Mouse (Mus musculus): ENCODE data around the gene Raet1d.
"Not testable (repeated sequence)": the region's sequence is repeated elsewhere in the genome, so short reads cannot be mapped to it uniquely, and the experiment has no call there.

Gene Raet1d

DNA sequence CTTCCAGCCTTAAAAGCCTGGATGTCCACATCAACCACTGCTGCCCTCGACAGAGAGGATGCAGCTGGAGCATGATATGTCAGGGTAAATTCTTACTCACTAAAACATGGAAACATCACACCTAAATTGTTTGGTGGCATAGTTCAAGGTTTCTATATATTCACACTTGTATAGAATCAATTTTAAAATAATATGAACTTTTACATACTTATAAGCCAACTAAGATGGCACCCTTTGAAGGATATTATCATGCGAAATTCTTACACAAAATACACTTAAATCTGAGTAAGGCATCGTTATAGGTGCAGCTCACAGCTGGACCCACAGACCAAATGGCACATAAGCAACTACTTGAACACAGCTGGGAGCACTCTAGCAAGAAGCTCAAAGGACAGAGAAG, at the start of gene Raet1d:
TSS of gene Raet1d (plus strand) at position 301 of the 400 bp plus-strand sequence.
- in situ Hi-C loops (cut with MboI, MseI), result loop anchor here in 1 of 2 experiments (5.0 kb wide), 1 partner anchor 188 kb away; no protein-coding TSS in a partner anchor

DNA sequence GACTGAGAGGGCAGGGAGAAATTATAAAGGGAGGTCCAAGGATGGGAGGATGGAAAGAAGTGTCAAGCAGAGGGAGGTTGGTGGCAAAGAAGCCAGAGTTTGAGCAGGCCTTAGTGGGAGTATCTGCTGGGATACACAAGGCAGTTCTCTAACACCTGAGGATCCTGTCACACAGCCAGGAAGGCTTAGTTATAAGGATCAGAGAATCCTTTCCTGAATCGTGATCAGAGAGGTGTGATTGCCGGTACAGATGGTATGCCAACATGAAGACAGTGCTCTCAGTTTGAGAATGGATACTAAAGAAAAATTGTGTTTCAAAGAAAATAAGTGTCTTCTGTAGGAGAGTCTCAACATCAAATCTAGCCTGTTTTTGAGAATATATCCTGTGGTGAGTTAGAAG, 37.5 kb upstream of the Raet1d start:
- in situ Hi-C loops (cut with MboI, MseI), result no loop called here

DNA sequence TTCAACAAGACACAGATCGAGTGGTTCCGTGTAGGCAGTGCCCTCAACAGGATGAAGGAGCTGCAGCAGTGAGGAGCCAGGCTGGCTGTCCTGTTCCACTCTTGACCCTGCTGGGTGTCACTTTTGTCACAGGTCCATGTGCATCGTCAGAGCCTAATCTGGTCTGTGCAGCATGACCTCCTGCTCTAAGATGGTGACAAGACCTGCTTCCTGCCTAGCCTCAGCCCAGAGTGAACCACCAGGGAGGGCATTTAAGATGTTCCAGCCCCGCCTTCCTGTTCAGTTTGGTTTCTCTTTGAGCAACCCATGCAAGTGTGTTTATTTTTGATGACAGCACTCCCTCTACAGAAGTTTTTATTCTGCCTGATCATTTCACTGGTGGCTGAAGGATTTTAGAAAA, 14.6 kb upstream of the Raet1d start:
- in situ Hi-C loops (cut with MboI, MseI), result loop anchor here in 1 of 2 experiments (10.0 kb wide), 1 partner anchor 61 kb away; no protein-coding TSS in a partner anchor

DNA sequence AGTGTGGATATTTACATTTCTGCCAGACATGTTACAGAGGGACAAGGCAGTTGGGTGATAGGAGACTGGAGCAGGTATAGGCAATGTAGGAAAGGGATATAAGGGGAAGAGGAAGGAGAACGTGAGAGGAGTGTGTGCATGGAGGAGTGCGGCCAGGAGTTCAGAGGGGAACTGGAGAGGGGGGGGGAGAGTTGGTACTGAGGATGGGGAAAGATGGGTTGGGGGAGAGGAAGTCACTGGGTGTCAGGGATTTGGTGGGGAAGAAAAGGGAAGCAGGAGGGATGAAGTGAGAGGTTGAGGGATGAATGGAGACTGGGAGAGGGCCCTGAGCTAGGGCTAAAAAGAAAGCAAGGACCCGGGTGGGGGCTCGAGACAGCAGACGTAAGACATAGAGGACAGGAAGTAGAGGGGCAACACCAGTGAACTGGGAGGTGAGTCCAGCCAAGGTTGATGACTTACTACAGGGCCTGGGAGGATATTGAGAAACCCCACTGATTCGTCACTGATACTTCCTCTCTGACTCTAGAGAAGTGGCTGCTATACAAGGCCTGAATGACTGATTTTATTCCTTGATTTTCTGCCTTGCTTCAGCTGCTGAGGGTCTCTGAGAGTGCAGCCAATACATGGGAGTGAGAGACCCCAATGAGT, 6.7 kb upstream of the Raet1d start:
- in situ Hi-C loops (cut with MboI, MseI), result not testable (repeated sequence)

DNA sequence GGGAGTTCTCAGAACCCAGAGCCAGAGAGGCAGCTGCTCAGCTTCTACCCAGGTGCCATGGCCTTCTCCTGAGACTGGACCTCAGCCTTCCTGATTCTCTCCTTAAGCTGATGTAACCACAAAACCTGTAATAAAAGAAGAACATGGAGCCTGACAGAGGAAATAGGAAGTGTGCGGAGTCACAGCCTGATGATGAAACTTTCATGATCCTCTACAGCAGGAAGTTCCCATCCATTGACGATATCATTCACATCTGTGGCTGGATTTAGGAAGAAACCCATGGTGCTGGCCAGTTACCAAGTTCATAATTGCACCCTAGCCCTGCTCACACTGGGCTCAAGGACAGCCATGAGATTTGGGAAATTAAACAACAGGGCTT, 6.2 kb upstream of the Raet1d start:
- in situ Hi-C loops (cut with MboI, MseI), result not testable (repeated sequence)

DNA sequence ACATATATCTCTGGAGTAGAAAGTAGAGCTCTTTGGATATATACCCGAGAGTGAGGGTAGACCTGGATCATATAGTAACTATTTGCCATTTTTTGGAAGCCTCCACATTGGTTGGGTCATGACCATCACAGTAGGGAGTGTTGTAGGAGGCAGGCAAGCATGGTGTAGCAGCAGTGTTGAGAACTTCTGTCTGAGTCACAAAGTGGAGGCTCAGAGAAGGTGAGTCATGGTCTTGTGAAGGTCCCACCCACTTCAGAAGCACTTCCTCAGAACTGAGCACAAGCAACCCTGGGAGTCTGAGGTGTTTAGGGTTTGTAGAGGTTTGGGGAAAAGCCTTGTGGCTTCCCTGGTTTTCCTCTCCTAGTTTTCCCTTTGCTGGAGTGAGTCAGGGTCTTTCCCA, 3.0 kb upstream of the Raet1d start:
- in situ Hi-C loops (cut with MboI, MseI), result not testable (repeated sequence)

DNA sequence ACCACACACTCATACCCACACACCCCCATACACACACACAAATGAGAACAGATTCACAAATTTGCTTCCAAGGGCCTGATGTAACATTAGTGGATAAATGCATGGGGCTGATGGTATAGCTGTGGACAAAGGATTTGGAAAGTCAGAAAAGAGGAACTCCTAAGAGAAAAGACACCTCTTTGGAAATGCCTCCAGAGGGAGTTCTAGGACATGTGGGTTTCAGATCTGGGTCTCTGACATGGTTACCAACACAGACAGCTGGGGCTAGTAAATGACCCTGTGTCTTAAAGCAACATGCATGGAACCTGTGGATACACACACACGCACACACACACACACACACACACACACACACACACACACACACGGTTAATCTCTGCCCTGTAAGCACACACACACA, 605 bp downstream of the Raet1d start:
- in situ Hi-C loops (cut with MboI, MseI), result loop anchor here in 1 of 2 experiments (5.0 kb wide), 1 partner anchor 189 kb away; no protein-coding TSS in a partner anchor

DNA sequence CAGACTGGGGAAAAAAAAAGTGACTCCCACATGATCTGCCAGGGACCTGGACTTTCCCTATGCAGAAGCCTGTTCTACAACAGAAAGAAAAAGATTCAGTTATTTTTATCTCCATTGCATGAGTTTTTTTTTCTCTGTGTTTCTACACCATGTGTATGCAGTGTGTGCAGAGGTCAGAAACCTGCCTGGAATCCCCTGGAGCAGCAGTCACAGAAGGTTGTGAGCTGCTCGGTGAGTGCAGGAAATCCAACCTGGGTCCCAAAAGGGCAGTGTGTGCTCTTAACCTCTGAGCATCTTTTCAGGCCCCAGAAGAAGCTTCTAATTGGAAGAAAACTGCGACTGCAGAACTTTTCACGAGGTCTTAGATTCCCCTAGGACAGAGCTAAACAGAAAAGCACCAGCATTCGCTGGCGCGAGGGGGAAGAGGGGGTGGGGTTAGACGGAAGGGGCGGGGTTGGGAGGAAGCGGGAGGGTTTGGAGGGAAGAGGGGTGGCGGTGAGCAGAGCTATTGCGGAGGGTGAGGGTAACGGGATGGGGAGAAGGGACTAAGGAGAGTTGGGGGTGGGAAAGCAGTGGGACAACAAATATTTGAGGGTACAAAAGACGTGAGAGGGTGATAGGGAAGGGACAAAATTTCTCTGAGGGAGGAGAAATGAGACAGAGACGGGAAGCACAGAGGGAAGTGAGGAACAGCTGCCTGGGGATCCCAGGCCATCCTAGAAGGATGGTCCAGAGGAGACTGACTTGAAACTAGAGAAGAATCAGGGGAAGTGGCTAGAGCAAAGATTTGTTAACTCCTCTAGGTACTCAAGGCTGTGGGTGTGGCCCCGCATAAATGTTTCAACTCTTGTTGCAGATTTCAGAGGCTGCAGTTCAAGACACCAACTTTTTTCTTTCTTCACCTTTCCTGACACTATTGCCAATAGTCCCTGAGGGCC, 1.3 kb downstream of the Raet1d start:
- in situ Hi-C loops (cut with MboI, MseI), result loop anchor here in 1 of 2 experiments (5.0 kb wide), 1 partner anchor 189 kb away; no protein-coding TSS in a partner anchor

DNA sequence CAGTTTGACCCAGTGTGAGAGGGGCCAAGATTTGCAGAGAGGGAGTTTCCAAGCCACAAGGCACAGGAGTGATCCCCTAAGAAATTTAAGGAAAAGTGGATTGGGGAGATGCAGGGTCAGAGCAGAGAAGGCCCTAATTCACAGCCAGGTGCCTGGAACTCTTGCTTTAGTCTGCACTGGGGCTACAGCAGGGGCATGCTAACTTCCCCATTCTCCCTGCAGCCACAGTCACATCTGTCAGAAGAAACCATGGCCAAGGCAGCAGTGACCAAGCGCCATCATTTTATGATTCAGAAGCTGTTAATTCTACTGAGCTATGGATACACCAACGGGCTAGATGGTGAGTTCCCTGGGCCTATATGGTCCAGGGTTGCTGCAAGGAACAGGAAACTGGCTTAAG, 2.1 kb downstream of the Raet1d start:
- in situ Hi-C loops (cut with MboI, MseI), result loop anchor here in 1 of 2 experiments (5.0 kb wide), 1 partner anchor 190 kb away; no protein-coding TSS in a partner anchor

DNA sequence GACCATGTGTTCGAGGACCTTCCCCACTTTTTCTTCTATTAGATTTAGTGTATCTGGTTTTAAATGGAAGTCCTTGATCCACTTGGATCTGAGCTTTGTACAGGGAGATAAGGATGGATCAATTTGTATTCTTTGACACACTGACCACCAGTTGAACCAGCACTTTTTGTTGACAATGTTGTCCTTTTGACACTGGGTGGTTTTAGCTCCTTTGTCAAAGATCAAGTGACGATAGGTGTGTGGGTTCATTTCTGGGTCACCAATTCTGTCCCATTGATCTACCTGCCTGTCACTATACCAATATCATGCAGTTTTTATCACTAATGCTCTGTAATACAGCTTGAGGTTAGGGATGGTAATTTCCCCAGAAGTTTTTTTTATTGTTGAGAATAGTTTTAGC, 4.6 kb downstream of the Raet1d start:
- in situ Hi-C loops (cut with MboI, MseI), result loop anchor here in 1 of 2 experiments (5.0 kb wide), 1 partner anchor 193 kb away; no protein-coding TSS in a partner anchor

DNA sequence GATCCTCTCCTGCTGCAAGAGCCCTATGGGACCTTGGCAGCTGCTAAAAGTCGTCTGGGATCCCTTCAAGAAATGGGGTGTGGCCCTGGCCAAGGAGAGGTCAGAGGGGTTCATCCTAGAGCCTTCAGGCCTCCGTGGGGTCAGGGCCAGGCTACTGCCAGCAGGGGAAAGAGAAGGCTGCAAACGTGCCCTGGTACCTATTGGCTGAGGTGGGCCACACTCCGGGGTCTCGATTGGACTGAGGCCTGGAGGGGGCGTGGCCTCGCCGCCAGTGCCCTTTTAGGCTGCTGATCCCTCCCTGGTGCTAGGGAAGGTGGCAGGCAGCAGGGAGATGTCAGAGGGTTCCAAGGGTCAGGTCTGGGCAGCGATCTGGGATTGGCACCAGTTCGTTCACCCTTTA, 20.9 kb downstream of the Raet1d start:
- in situ Hi-C loops (cut with MboI, MseI), result loop anchor here in 1 of 2 experiments (5.0 kb wide), 1 partner anchor 189 kb away; no protein-coding TSS in a partner anchor

DNA sequence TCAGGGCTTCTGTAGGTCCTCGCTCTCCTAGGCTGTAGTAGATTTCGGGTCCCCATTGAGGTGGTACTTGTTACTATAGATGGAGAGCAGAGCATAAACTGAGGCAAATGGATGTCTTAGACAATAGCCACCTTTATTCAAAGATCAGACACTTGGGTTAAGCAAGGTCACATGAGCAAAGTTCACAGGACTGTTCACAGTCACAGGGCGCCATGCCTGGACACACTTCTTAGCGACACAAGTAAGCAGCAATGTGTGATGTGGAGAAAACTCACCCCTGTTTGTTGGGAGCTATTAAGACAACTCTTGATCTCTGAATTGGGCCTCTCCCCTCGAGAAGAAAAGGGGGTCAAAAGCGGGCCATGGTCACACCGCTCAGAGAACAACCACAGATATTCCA, 29.8 kb downstream of the Raet1d start:
- in situ Hi-C loops (cut with MboI, MseI), result not testable (repeated sequence)

DNA sequence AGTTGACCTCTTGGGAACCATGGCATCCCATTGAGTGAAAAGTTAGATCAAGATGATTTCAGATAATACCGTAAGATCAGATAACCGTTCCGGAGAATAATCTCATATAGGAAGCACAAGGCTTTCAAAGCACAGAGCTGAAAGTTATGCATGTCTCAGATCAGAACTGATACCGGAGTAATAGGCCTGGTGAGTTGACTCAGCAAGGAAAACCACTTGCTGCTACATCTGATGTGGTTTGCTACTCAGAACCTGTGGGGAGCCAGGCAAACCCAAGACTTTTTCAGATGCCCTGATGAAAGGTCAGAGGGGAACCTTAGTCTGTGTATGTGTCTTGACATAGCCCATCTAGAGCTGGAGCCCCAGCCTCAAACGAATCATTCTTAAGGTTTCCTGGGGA, 31.3 kb downstream of the Raet1d start:
- in situ Hi-C loops (cut with MboI, MseI), result not testable (repeated sequence)

DNA sequence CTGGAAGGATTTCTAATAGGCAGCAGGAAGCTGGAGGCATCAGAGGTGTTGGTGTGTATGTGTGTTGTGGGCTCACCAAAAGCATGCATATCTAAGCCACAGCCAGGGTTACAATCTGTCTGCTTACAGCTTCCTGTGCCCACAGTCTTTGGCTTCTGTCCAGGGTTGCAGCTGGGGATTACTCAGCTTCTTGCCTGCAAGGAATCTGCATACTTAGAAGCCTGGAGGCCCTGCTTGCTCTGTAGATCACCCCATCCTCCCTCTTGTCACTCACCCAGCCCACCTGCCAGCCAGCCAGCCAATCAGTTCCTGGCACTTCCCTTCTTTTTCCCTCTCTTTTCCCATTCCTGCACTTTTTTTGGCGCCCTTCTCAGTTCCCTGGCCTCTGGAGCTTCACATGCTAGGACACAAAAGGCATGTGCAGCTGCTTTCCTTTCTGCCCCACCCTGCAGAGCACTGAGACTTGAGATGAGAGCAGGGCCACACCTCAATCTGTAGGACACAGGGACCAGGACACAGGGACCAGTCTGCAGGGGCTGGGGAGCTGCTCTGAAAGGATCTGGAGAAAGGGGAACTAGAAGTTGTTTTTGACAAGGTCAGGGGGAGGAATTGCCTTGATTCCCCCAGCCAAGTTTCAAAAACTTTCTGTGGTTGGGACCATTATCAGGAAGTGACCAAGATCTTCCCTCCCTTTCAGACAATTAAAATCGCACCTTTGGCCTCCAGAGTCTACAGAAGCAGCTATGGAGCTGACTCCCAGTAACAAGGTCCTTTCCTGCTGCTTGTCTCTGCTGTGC, 32.9 kb downstream of the Raet1d start:
- in situ Hi-C loops (cut with MboI, MseI), result not testable (repeated sequence)

DNA sequence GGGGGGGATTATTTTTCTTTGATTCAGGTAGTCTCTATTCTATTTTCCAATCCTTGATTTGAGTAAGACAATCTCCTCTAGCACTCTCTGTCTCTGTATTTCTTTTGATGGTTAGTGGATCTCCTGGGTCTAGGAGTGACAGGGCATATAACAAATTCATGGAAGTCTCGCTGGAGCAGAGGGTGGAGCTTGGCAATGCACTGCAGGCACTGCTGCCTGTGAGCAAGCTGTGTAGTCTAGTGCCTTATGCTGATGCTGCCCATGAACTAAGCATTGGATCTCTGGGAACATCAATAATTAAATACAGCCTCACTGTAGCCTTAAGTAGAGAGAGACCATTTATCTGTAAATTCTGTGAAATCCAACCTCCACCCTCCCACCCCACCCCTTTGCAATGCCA, 36.3 kb downstream of the Raet1d start:
- in situ Hi-C loops (cut with MboI, MseI), result not testable (repeated sequence)

DNA sequence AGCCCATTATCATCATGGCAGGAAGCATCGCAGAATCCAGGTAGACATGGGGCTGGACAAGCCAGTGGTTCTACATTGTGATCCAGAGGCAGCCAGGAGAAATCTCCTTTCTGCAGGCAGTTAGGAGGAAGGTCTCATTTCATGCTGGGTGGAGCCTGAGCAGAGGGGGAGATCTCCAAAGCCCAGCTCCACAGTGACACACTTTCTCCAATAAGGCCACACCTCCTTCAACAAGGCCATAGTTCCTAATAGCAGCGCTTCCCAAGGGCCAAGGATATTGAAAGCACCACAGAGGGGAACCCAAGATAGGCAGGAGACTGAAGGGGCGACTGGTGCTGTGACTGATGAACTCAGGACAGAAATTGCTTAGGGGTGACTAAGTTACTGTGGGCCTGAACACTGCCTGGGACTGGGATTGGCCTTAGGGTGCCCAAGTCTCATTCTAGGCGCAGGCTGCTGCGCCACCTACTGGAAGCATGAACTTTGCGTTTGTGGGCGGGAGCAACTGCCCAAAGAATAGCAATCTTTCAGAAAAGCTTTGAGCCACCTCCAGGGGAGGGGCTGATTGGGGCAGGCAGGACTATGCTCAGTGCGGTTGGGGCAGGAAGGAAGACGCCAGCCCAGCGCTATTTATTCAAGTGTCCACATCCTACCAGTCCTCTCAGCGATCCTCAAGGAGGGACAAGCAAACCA, 42.0 kb downstream of the Raet1d start:
- in situ Hi-C loops (cut with MboI, MseI), result loop anchor here (5.0 to 10.0 kb wide), 3 partner anchors 128 to 368 kb away; no protein-coding TSS in a partner anchor

DNA sequence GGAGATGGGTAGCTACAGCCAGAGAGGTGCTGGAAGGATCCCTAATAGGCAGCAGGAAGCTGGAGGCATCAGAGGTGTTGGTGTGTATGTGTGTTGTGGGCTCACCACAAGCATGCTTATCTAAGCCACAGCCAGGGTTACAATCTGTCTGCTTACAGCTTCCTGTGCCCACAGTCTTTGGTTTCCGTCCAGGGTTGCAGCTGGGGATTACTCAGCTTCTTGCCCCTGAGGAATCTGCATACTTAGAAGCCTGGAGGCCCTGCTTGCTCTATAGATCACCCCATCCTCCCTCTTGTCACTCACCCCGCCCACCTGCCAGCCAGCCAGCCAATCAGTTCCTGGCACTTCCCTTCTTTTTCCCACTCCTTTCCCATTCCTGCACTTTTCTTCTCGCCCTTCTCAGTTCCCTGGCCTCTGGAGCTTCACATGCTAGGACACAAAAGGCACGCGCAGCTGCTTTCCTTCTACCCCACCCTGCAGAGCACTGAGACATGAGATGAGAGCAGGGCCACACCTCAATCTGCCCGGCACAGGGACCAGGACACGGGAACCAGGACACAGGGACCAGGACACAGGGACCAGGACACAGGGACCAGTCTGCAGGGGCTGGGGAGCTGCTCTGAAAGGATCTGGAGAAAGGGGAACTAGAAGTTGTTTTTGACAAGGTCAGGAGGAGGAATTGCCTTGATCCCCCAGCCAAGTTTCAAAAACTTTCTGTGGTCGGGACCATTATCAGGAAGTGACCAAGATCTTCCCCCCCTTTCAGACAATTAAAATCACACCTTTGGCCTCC, 53.5 kb downstream of the Raet1d start:
- in situ Hi-C loops (cut with MboI, MseI), result loop anchor here in 1 of 2 experiments (10.0 kb wide), 1 partner anchor 119 kb away; no protein-coding TSS in a partner anchor
